Mouse (Mus musculus) stomach, adult 2 months (tissue): Measurements from ENCODE around the gene Bend5. TPM values are rescaled to one million over a fixed set of nuclear protein-coding genes. Genes with fewer than 3 reads are reported as not detected.

Experiments used
- polyA plus RNA-seq: library from polyadenylated mRNA; depleted of rRNA; stranded (reverse); fragments of >200 nt; gene quantifications from 2 replicates; pipeline ENCODE4 v1.2.3, GENCODE M21; 2012; rRNA removed

Bend5 gene
- 8.6 and 19.0 TPM in 2 replicates for polyA plus RNA-seq

GRCm38 (mm10) chr4:111414818-111415488, at the start of gene Bend5:
Gene Bend5, plus strand, starts transcription at chr4:111415006.

